Mouse (Mus musculus) intestine, embryonic 14.5 days (tissue): Measurements from ENCODE around the gene Apoc1. TPM values are rescaled to one million over a fixed set of nuclear protein-coding genes. Genes with fewer than 3 reads are reported as not detected.

ENCODE experiments used
- ATAC-seq: fragments of 200-750 bp; cut with Nextera tagmentation; replicated peaks from 2 replicates; pipeline ENCODE4 v1.8.0; 2017; ENCODE audit warnings: low read depth, moderate number of reproducible peaks, moderate TSS enrichment, moderate library complexity; ENCODE audit not compliant: low FRiP score, low TSS enrichment
- DNase-seq: peaks from one replicate; pipeline ENCODE4 v3.0.0-alpha.2; 2018; ENCODE audit warnings: low spot score
- H3K27ac ChIP-seq: fragments of 300-500 bp; sonication (generic); 2 replicates; pipeline ENCODE4 v1.5.1; 2014; ENCODE audit warnings: low read depth, mild to moderate bottlenecking, control low read depth
- H3K27me3 ChIP-seq: fragments of 300-500 bp; sonication (generic); replicated peaks from 2 replicates; pipeline ENCODE4 v1.6.1; 2014; ENCODE audit warnings: low read length, control low read depth; ENCODE audit not compliant: control insufficient read depth, insufficient read depth
- H3K36me3 ChIP-seq: fragments of 300-500 bp; sonication (generic); 2 replicates; pipeline ENCODE4 v1.6.1; 2014; ENCODE audit warnings: low read length, control low read depth; ENCODE audit not compliant: control insufficient read depth, insufficient read depth
- H3K4me1 ChIP-seq: fragments of 300-500 bp; sonication (generic); replicated peaks from 2 replicates; pipeline ENCODE4 v1.6.1; 2014; ENCODE audit warnings: low read length, control low read depth, mixed read lengths; ENCODE audit not compliant: control insufficient read depth, insufficient read depth
- H3K4me2 ChIP-seq: fragments of 300-500 bp; sonication (generic); 2 replicates; pipeline ENCODE4 v1.6.1; 2014; ENCODE audit warnings: low read length
- H3K4me3 ChIP-seq: fragments of 300-500 bp; sonication (generic); 2 replicates; pipeline ENCODE4 v1.5.1; 2014; ENCODE audit warnings: low read depth, low read length, control low read depth, mixed read lengths
- H3K9ac ChIP-seq: fragments of 300-500 bp; sonication (generic); 2 replicates; pipeline ENCODE4 v1.6.1; 2014; ENCODE audit warnings: mild to moderate bottlenecking, low read length
- H3K9me3 ChIP-seq: fragments of 300-500 bp; sonication (generic); 2 replicates; pipeline ENCODE4 v1.6.1; 2016; ENCODE audit warnings: low read length, control low read depth; ENCODE audit not compliant: control insufficient read depth
- WGBS: fragments of 180-500 bp; shearing (Covaris S2); extraction: QIAGEN DNeasy Blood & Tissue Kit; methylation state at CpG from one replicate; pipeline ENCODE4 v1.1.7; 2014; 5-methylcytosine and 5-hydroxymethylcytosine counted together
- polyA plus RNA-seq: library from polyadenylated mRNA; unstranded; fragments of >200 nt; fragmentation: Nextera tagmentation; extraction: Ambion mirVana; gene quantifications from 2 replicates; pipeline ENCODE4 v1.2.1, GENCODE M21; 2014

Gene Apoc1
- polyA plus RNA-seq, 1 experiment from 2014 or later, result 9.1 TPM

DNA sequence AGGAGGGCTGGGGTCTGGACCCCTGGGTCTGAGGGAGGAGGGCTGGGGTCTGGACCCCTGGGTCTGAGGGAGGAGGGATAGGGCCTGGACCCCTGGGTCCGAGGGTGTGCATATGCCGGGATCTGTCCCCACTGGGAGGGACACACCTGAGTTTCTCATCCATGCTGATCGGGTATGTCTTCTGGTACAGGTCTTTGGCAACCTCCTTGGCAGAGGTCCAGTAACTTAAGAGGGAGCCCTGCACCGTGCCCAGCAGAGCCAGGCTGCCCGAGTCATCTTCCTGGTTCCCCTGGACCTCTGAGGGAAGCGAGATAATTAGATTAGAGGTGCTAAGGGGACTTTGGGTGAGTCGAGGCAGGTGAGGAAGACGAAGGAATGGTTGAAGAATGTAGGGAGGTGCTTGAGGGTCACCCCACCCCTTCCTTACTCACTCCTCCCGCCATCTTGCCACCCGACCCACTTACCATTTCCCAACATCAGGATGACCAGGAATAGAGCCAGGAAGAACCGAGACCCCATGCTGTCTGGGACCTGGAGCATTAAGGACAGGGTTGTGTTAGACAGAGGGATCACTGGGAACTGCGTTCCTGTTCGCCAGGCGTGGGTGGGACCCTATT lies 19.3 kb downstream of the Apoc1 start:
- WGBS, result 66% methylated on average over 14 of the region's 14 CpGs
- Histone ChIP-seq H3K27me3 (no peaks in the 10 kb centered on the region), H3K9ac (no peak overlapping the region), H3K4me1 (no peaks in the 10 kb centered on the region; the same call in 1 of the 2 replicates), H3K4me2 (no peak overlapping the region), H3K4me3 (no peak overlapping the region), H3K9me3 (no peaks in the 10 kb centered on the region), H3K36me3 (no peaks in the 10 kb centered on the region), H3K27ac (no peak overlapping the region)
- DNase-seq (no peak), ATAC-seq (no peak)

- 72% methylated on average over 10 of the region's 10 CpGs for WGBS
These were observed 20.9 kb downstream of the Apoc1 start for GRCm38 (mm10) chr7:19671511-19671910.

GRCm38 (mm10) chr7:19668947-19669721 lies 23.3 kb downstream of the Apoc1 start:
- Histone ChIP-seq H3K36me3 (no peaks in the 10 kb centered on the region), H3K27me3 (no peaks in the 10 kb centered on the region), H3K4me3 (no peak overlapping the region), H3K9ac (0 out of 2 replicates have a peak overlapping the region, but pooled peaks have one; percentile 22), H3K4me1 (peaks cover 6% of the 10 kb centered on the region), H3K9me3 (no peaks in the 10 kb centered on the region), H3K4me2 (peak overlapping the region; percentile 35), H3K27ac (no peak overlapping the region; the same call in 1 of the 2 replicates)
- peak; percentile 69 for ATAC-seq
- DNase-seq, result peak; percentile 89
- WGBS, result 7% methylated on average over 10 of the region's 10 CpGs

More at GRCm38 (mm10) chr7:19671511-19671910, 20.9 kb downstream of the Apoc1 start:
- H3K4me2 ChIP-seq, result no peak overlapping the region
- H3K27me3 ChIP-seq, result no peaks in the 10 kb centered on the region
- H3K27ac ChIP-seq, result no peak overlapping the region
- ATAC-seq (no peak), DNase-seq (no peak)
- no peaks in the 10 kb centered on the region for H3K9me3 ChIP-seq
- H3K9ac ChIP-seq, result no peak overlapping the region
- H3K4me3 ChIP-seq, result no peak overlapping the region
- H3K4me1 ChIP-seq, result no peaks in the 10 kb centered on the region; the same call in 1 of the 2 replicates
- H3K36me3 ChIP-seq, result no peaks in the 10 kb centered on the region

- Histone ChIP-seq H3K4me3 (no peak overlapping the region), H3K27me3 (no peaks in the 10 kb centered on the region), H3K36me3 (peaks cover 2% of the 10 kb centered on the region; the same call in 1 of the 2 replicates), H3K4me1 (peaks cover 13% of the 10 kb centered on the region), H3K9ac (no peak overlapping the region), H3K27ac (no peak overlapping the region), H3K9me3 (no peaks in the 10 kb centered on the region), H3K4me2 (no peak overlapping the region)
- no peak for DNase-seq
- 87% methylated on average over 2 of the region's 2 CpGs for WGBS
- no peak for ATAC-seq
These were observed 25.0 kb downstream of the Apoc1 start for GRCm38 (mm10) chr7:19667434-19667833.

- H3K36me3 ChIP-seq, result peaks cover 8% of the 10 kb centered on the region; the same call in 1 of the 2 replicates
- no peak overlapping the region for H3K9ac ChIP-seq
- peaks cover 13% of the 10 kb centered on the region for H3K4me1 ChIP-seq
- no peaks in the 10 kb centered on the region for H3K9me3 ChIP-seq
- no peak overlapping the region for H3K4me2 ChIP-seq
- no peak for ATAC-seq
- no peak for DNase-seq
- no peak overlapping the region for H3K4me3 ChIP-seq
- H3K27me3 ChIP-seq, result no peaks in the 10 kb centered on the region
- 64% methylated on average over 3 of the region's 3 CpGs for WGBS
- no peak overlapping the region for H3K27ac ChIP-seq
These were observed 25.7 kb downstream of the Apoc1 start for GRCm38 (mm10) chr7:19666750-19667149.

- H3K4me2 ChIP-seq, result peak within 1 kb of the TSS; percentile 87
- ATAC-seq (peak; percentile 91), DNase-seq (peak; percentile 96)
- H3K9ac ChIP-seq, result peak within 1 kb of the TSS; percentile 91
- peaks cover 13% of the 10 kb centered on the region; the same call in 1 of the 2 replicates for H3K36me3 ChIP-seq
- peaks cover 13% of the 10 kb centered on the region for H3K4me1 ChIP-seq
- H3K27me3 ChIP-seq, result no peaks in the 10 kb centered on the region
- WGBS, result under 1% methylated on average over 55 of the region's 63 CpGs
- peak within 1 kb of the TSS; percentile 92 for H3K27ac ChIP-seq
- H3K9me3 ChIP-seq, result no peaks in the 10 kb centered on the region
- peak within 1 kb of the TSS; percentile 89 for H3K4me3 ChIP-seq
These were observed 27.3 kb downstream of the Apoc1 start, which contains the start of gene Clptm1 for GRCm38 (mm10) chr7:19664955-19665841. TSS of gene Clptm1 (minus strand) at chr7:19665033.

- no peak; the same call in 1 of the 2 replicates for ATAC-seq
- Histone ChIP-seq H3K27me3 (no peaks in the 10 kb centered on the region), H3K9me3 (no peaks in the 10 kb centered on the region), H3K36me3 (peaks cover 19% of the 10 kb centered on the region; the same call in 1 of the 2 replicates), H3K27ac (0 out of 2 replicates have a peak overlapping the region, but pooled peaks have one; percentile 44), H3K4me1 (peaks cover 13% of the 10 kb centered on the region), H3K4me2 (peak overlapping the region; percentile 87), H3K4me3 (peak overlapping the region; percentile 89), H3K9ac (peak overlapping the region; percentile 91)
- DNase-seq, result no peak
- WGBS, result under 1% methylated on average over 37 of the region's 37 CpGs
These were observed 28.0 kb downstream of the Apoc1 start for GRCm38 (mm10) chr7:19664455-19664954.

DNA sequence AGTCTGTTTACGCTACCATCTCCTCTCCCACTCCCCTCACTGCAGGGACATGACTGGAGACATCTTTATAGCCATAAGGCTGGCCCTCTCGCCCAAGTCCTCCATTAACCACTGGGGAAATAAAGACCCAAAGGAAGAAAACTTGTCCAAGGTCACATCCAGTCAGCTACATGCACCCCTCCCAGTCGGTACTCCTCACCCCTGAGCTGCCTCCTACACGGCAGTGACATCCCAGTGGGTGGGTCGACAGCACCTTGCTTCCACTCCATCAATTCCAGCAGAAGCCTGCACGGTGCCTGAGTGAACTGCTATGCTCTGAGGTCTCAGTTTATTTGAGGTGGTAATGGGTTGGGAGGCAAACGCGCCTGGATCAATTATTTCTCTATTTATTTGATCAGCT lies 28.5 kb downstream of the Apoc1 start:
- Histone ChIP-seq H3K4me1 (peaks cover 13% of the 10 kb centered on the region), H3K4me2 (peak overlapping the region; percentile 87), H3K27me3 (no peaks in the 10 kb centered on the region), H3K36me3 (peaks cover 23% of the 10 kb centered on the region), H3K4me3 (peak overlapping the region; percentile 89), H3K9ac (peak overlapping the region; percentile 91), H3K27ac (no peak overlapping the region), H3K9me3 (no peaks in the 10 kb centered on the region)
- DNase-seq (no peak), ATAC-seq (no peak)
- 11% methylated on average over 8 of the region's 8 CpGs for WGBS
